Mouse (Mus musculus): ENCODE measurements around the gene Dmxl2. TPM values are rescaled to one million over a fixed set of nuclear protein-coding genes. Genes with fewer than 3 reads are reported as not detected.
A peak's percentile ranks its signal among the peaks of the same experiment; 100 is the strongest.

Gene Dmxl2
- polyA plus RNA-seq, 1 experiment from 2014 or later: 3.3 TPM

- TF ChIP-seq EP300 (IDR thresholded peaks at IDR 0.05; ENCODE audit: low read depth) (no peak), CTCF (IDR thresholded peaks at IDR 0.05; ENCODE audit: low read depth) (no peak)
- no peak overlapping the region for H3K27ac ChIP-seq (ENCODE audit: low read depth)
- 75% methylated on average over 7 of the region's 7 CpGs for WGBS (ENCODE audit: insufficient replicate concordance)
- H3K4me1 ChIP-seq (ENCODE audit: insufficient read depth): no peaks in the 10 kb centered on the region
- H3K9me3 ChIP-seq (ENCODE audit: low read length): no peaks in the 10 kb centered on the region
- no peak for ATAC-seq
- no peak overlapping the region for H3K9ac ChIP-seq (replicated peaks)
- no peak overlapping the region for H3K4me3 ChIP-seq (ENCODE audit: low read depth, low read length)
- no peak overlapping the region for H3K4me2 ChIP-seq (ENCODE audit: low read depth, low read length)
- H3K27me3 ChIP-seq (ENCODE audit: insufficient read depth, low read length): no peaks in the 10 kb centered on the region
- H3K36me3 ChIP-seq (replicated peaks; ENCODE audit: insufficient read depth, low read length): no peaks in the 10 kb centered on the region
- no peak for DNase-seq
These were observed 172.2 kb downstream of the Dmxl2 start for GRCm38 (mm10) chr9:54329201-54329600.

GRCm38 (mm10) chr9:54323456-54323855 is 178.0 kb downstream of the Dmxl2 start:
- Histone ChIP-seq H3K9ac (replicated peaks) (no peak overlapping the region), H3K27me3 (ENCODE audit: insufficient read depth, low read length) (no peaks in the 10 kb centered on the region), H3K4me3 (ENCODE audit: low read depth, low read length) (no peak overlapping the region), H3K4me2 (ENCODE audit: low read depth, low read length) (no peak overlapping the region), H3K9me3 (ENCODE audit: low read length) (no peaks in the 10 kb centered on the region), H3K4me1 (ENCODE audit: insufficient read depth) (no peaks in the 10 kb centered on the region), H3K27ac (ENCODE audit: low read depth) (no peak overlapping the region), H3K36me3 (replicated peaks; ENCODE audit: insufficient read depth, low read length) (no peaks in the 10 kb centered on the region)
- TF ChIP-seq EP300 (IDR thresholded peaks at IDR 0.05; ENCODE audit: low read depth): no peak
- peak; percentile 74 for TF ChIP-seq CTCF (IDR thresholded peaks at IDR 0.05; ENCODE audit: low read depth)
- DNase-seq: no peak
- 37% methylated on average over 8 of the region's 8 CpGs for WGBS (ENCODE audit: insufficient replicate concordance)
- ATAC-seq: no peak

GRCm38 (mm10) chr9:54316363-54316762 is 185.1 kb downstream of the Dmxl2 start:
- no peak for ATAC-seq
- no peak for DNase-seq
- H3K36me3 ChIP-seq (replicated peaks; ENCODE audit: insufficient read depth, low read length): no peaks in the 10 kb centered on the region
- no peaks in the 10 kb centered on the region for H3K9me3 ChIP-seq (ENCODE audit: low read length)
- TF ChIP-seq CTCF (IDR thresholded peaks at IDR 0.05; ENCODE audit: low read depth): peak; percentile 7; the same call in 1 of the 2 replicates
- TF ChIP-seq EP300 (IDR thresholded peaks at IDR 0.05; ENCODE audit: low read depth): no peak
- H3K27me3 ChIP-seq (ENCODE audit: insufficient read depth, low read length): no peaks in the 10 kb centered on the region
- H3K4me2 ChIP-seq (ENCODE audit: low read depth, low read length): no peak overlapping the region
- H3K27ac ChIP-seq (ENCODE audit: low read depth): no peak overlapping the region
- WGBS (ENCODE audit: insufficient replicate concordance): 65% methylated on average over 9 of the region's 9 CpGs
- H3K4me1 ChIP-seq (ENCODE audit: insufficient read depth): no peaks in the 10 kb centered on the region
- no peak overlapping the region for H3K4me3 ChIP-seq (ENCODE audit: low read depth, low read length)
- no peak overlapping the region for H3K9ac ChIP-seq (replicated peaks)

Other genes with a start within 250 kb of the Dmxl2 start
- gene Cyp19a1, start 233.5 kb downstream of the Dmxl2 start, polyA plus RNA-seq (2015; fragmentation: Nextera tagmentation; extraction: Ambion mirVana): not detected in 2 replicates
- not detected in 2 replicates for gene Gldn, start 215.1 kb downstream of the Dmxl2 start, polyA plus RNA-seq (2015; fragmentation: Nextera tagmentation; extraction: Ambion mirVana)
- not detected in 2 replicates for gene Sh2d7, start 37.4 kb upstream of the Dmxl2 start, polyA plus RNA-seq (2015; fragmentation: Nextera tagmentation; extraction: Ambion mirVana)
- gene Cib2, start 58.6 kb upstream of the Dmxl2 start, polyA plus RNA-seq (2015; fragmentation: Nextera tagmentation; extraction: Ambion mirVana): 0.99 and 1.3 TPM in 2 replicates
- 74.6 and 79.2 TPM in 2 replicates for gene Idh3a, start 84.7 kb upstream of the Dmxl2 start, polyA plus RNA-seq (2015; fragmentation: Nextera tagmentation; extraction: Ambion mirVana)
- 0.12 and 0.13 TPM in 2 replicates for gene Acsbg1, start 160.2 kb upstream of the Dmxl2 start, polyA plus RNA-seq (2015; fragmentation: Nextera tagmentation; extraction: Ambion mirVana)
- gene Dnaja4, start 197.2 kb upstream of the Dmxl2 start, polyA plus RNA-seq (2015; fragmentation: Nextera tagmentation; extraction: Ambion mirVana): 6.0 and 6.8 TPM in 2 replicates
- gene Wdr61, start 232.9 kb upstream of the Dmxl2 start, polyA plus RNA-seq (2015; fragmentation: Nextera tagmentation; extraction: Ambion mirVana): 72.1 and 75.4 TPM in 2 replicates